Mouse (Mus musculus): ENCODE measurements around the gene S100a4.

Gene S100a4

DNA sequence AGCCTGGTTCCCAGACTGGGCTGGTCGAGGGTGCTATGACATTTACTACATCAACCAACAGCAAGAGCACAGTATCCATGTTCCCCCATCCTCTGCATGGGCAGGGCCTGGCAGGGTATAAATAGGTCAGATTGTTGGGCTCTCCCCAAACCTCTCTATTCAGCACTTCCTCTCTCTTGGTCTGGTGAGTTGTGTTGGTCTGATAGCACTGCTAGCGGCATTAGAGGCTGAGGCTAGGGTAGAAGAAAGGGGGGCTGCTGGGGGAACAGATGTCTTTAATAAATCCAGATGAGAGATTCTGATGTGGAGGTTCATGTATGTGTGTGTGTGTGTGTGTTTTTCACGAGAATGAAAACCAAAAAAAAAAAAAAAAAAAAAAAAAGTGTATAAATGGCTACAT, at the start of gene S100a4:
Gene S100a4 (plus strand): TSS at position 149 of the 400 bp plus-strand sequence.
- in situ Hi-C loops (cut with MboI): no loop called here

DNA sequence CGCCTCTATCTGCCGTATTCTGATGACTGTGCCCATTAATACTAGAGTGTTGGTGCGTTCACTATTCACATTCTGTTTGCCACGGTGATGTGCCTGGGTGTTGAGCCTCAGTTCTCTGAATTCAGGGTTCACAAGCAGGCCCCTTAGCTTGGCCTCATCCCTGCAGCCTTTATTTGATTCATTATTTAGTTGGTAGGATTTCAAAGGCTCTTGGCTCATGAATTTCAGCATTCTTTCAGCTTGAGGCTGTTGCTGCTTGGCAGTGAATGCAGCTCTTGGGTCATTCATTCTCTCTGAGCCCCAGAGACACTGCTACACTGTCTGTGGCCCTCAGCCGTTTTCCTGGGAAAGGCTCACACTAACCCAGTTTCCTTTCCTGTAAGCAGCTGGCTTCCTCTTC, 47.6 kb upstream of the S100a4 start:
- in situ Hi-C loops (cut with MboI): no loop called here

DNA sequence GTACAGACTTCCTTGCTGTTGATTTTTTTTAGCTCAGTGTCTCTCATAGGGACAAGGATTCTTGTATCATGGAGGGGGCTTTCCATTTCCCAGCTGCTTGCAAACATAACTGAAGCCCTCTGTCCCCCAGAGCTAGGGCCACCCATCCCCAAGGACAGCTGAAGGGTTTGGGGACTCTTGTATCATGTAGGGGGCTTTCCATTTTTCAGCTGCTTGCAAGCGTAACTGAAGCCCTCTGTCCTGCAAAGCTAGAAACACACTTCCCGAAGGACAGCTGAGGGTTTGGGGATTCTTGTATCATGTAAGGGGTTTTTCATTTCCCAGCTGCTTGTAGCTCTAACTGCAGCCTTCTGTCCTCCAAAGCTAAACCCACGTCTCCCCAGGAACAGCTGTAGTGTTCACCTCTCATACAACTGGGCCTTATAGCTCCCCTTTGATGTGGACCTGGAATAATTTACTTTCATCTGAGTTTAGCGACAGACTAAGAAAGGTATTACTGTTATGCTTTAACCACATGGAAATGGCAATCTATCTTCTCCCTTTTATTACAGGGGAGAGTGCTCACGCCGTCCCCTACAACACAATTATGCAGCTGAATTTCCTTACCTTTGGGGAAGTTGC, 43.5 kb upstream of the S100a4 start, which contains the start of gene S100a3:
Gene S100a3 (plus strand): TSS at position 571 of the 621 bp plus-strand sequence.
- in situ Hi-C loops (cut with MboI): no loop called here

DNA sequence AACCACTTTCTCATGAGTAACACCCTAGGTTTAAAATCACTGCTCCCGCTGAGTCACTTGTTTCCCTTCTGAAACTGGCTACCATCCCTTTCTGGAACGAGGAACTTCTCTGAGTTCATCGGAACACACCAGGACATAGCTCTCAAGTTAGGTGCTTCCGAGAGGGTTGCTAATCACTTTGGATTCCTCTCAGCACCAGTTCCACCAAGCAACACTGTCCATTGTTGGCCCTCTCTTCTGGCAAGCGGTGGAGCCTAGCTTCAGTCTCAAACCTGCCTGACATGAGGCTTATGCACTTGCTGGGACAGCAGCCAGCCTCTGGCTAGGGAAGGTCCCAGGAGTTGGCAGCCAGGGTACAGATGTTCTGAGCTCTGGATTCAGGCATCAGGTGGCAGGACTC, 28.9 kb upstream of the S100a4 start:
- in situ Hi-C loops (cut with MboI): no loop called here

DNA sequence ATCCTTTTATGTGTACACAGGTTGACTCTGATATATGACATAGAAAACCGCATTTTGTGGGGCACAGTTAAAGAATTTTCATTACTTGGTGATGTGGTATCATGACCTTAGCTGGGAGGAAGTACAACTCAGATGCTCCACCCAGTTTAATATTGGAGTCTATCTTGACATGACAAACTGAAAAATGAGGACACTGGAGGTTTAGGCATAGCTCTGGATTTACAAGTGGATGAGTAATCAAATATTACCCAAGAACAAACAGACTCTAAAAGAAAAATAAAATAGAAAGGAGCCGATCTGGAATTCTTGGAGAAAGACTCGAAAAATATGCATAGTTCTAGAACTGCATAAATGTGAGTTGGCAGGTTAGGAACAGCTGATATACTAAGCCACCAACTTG, 28.3 kb upstream of the S100a4 start:
- in situ Hi-C loops (cut with MboI): no loop called here

DNA sequence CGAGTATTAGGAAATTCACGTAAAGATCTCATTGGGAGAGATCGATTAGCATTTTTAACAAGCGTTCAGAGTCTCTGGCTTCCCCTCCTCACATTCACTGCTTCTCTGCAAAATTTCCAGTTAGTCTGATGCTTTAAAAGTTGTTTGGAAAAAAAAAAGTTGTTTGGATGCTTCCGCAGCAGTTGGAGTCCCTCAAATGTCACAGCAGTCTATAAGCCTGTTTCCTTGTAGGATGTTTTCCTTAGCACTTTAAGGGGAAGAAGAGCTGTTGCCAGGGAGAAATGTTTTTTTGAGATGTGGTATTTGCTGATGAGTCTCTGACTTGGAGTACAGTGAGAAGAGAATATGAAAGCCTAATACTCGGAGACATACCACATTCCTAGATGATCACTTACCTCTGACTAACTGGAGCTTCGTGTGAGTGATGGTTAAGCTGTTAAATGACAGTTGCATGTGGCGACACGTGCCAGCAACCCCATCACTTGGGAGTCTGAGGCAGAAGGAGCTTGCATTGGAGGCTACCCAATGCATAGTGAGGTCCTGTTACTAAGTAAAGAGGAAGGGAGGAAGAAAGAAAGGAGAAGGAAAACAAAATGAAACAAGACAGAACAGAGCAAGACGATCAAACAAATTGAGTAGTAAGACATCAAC, 27.1 kb upstream of the S100a4 start:
- in situ Hi-C loops (cut with MboI): no loop called here

DNA sequence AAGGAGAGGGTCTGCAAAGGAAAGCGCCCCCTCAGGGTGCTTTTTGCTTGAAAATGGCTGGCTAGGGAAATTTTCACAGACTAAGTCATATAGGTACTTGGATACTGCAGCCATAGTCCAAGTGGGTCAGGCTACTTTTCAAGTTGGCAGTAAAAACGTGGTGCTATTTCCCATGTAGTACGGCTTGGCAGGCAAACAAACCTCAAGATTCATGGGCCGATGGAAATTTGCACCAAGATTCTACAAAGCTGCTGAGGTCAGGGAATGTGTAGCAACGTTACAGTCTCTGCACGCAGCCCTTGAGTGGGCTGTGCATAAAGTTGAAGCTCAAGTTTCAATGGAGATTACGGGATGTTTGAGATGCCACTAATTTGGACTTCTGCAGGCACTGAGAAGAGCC, 24.1 kb upstream of the S100a4 start:
- in situ Hi-C loops (cut with MboI): no loop called here

DNA sequence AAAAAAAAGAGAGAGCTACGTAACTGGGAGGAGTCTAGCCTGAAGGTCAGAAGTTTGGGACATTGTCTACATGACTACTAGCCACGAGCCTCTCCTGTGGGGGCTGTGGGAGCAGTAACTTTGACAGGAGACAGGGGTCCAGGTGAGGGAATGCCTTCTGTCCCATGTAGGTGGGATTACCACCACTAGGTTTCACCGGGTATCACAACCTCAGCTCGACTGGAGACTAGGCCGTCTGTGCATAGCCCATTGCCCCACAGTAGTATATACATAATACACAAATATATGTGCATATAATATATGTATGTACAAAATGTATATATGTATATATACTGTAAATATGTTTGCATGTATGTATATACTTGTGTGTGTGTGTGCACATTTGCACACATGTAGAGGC, 22.4 kb upstream of the S100a4 start:
- in situ Hi-C loops (cut with MboI): loop anchor here (5.0 kb wide), 1 partner anchor 36 kb away; no protein-coding TSS in a partner anchor

DNA sequence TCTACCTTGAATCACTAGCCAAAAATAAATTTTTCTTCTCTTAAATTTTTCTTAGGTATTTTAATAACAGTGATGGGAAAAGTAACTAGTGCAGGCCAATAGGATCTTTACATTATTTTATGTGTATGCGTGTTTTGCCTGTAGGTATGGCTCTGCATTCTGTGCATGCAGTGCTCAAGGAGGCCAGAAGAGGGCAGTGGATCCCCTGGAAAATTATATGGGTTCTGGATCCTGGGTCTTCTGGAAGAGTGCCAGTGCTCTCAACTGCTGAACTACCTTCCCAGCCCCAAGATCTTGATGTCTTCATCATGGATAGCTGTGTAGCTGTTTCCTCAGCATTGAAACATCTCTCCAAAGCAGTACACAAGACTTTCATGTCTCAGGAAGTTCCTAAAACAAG, 21.4 kb upstream of the S100a4 start:
- in situ Hi-C loops (cut with MboI): loop anchor here (5.0 kb wide), 1 partner anchor 35 kb away; no protein-coding TSS in a partner anchor

DNA sequence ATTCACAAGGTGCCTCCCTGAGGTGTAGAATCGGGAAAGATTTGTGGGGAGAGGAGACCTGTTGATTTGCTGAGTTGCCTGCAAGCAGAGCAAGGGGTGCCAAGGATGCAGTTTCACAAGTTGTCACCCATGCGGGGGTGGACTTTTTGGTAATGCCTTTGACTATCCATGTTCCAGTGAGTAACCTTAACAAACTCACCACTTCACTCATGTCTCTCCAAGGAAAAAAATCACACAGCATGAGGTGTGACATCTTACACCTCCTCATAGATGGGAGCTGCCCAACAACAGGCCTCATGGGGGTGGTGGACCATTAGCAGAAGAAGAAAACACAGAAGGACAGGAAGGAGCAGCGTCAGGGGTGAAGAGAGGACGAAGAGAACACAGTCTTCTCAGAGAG, 21.0 kb upstream of the S100a4 start:
- in situ Hi-C loops (cut with MboI): loop anchor here (5.0 kb wide), 1 partner anchor 35 kb away; no protein-coding TSS in a partner anchor

DNA sequence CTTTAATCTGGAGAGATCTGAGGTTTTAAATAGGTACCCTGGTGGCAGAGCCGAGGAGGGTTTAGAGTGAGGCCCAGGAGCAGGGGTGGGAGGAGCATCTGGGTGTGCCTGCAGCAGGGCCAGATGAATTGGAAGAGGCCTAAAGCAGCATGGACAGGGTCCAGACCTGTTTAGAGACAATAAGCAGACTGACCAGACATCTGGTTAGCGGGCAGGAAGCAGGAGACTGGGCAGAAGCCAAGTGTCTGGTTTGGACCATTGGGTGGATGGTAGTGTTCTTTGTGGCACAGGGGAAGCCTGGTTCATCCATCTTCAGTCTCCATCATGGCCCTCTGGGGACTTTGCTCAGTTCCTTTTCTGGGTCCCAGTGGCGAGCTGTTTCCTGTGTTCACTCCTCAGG, 19.7 kb upstream of the S100a4 start:
- in situ Hi-C loops (cut with MboI): loop anchor here (5.0 kb wide), 1 partner anchor 33 kb away; no protein-coding TSS in a partner anchor

DNA sequence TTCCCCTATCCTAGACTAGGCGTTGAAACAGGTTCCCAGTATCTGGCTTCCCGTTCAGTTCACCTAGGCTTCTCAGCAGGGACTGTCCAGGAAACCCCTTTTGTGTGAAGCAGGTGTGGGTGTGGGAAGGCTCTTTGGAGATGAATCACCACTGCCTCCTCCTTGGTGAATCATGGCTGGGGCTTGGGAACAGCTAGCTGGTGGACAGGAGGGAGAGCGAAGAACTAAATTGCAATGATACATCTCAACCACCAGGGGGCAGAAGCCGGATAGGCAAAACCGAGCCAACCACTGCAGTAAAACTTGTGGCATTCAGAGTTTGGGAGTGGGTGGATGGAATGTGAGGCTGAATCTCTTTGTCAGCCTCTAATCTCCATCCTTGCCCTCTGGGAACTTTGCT, 18.0 kb upstream of the S100a4 start:
- in situ Hi-C loops (cut with MboI): no loop called here

DNA sequence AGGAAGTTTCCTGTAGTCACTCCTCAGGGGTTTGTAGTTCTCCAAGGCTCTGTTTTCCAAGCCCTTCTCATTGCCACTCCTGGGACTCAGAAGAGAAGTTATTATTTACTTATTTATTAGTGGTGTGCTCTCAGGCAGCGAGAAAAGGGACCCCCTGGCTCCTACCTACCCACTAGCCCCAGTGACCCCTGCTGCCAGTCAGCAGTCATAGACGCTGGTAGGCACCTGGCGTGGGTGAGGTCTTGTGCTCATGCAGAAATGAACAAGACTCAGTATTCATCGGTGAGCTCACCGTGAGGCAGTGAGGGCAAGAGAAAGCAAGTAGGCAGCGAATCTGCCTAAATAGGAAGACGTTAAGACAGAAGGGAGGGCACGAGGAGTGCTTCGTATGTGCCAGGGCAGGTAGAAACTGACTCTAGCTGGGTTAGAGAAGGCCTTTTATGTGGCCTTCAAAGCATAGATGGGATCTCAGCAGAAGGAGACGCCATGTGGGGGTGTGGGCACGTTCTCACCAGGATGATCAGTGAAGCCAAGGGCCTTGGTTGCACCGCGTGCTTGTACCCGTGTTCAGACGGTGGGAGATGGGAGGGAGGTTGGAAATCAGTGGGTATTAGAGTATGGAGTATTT, 17.4 kb upstream of the S100a4 start:
- in situ Hi-C loops (cut with MboI): no loop called here

DNA sequence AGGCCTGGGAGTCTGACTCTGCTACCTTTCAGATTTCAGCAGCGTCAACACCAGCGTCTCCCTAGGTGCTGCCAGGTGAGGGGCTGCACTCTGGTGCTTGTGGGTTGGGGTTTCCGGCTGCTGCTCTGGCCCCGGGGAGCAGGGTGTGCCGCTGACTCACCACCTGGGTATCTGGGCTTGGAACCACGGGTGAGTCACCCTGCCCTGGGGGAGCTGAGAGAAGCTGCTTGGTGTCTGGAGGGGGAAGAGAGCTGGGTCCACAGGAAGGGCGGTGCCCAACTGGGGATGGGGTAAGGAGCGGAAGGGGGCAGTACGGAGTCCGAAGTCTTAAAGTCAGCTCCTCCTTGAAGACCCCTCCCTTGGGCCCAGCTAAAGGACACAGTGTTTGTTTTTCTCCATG, 16.7 kb upstream of the S100a4 start:
- in situ Hi-C loops (cut with MboI): no loop called here

DNA sequence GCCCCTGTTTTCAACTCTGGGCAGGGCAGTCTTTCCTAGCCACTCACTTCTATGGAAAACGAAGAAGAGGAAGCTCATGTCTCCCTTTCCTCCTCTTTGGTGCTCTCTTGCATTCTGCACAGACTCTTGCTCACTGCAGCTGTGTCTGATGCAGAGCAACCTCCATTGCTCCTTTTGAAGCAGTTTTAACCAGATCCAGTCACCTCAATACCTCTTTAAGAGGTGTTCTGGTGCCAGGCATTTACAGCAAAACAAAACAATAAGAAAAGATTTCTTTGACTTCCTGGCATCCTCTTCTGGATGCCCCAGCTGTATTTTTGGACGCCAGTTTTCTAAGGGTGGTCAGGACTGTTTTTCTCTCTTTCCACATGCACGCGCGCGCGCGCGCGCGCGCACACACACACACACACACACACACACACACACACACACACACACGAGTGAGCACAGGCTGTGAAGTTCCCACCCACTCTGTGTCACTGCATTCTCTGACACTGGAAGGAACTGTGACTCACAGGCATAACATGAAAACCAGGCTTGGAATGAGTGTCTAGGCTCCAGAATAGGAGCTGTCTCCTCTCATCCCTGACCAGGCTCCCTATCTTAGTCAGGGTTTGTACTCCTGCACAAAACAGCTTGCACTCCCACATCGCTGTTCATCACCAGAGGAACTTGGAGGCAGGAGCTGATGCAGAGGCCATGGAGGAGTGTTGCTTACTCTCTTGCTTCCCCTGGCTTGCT, 16.0 kb upstream of the S100a4 start:
- in situ Hi-C loops (cut with MboI): no loop called here

DNA sequence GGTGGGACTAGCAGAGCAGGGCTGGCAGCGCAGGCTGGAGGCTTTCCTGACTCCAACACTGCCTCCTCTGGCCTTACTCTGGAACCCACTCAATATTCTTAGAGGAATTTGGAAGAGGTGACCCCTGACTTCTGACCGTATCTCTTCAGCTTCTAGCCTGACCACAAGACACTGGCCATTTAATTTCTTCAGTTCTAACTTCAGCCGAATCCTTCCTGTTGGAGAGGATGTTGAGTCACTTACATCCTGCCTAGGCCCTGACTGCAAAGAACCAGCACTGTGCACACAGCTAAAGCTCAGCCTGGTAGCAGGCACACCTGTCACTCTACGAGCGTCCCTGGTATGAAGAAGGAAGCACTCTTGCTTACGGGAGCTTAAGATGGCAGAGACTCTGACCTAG, 14.2 kb upstream of the S100a4 start:
- in situ Hi-C loops (cut with MboI): no loop called here

DNA sequence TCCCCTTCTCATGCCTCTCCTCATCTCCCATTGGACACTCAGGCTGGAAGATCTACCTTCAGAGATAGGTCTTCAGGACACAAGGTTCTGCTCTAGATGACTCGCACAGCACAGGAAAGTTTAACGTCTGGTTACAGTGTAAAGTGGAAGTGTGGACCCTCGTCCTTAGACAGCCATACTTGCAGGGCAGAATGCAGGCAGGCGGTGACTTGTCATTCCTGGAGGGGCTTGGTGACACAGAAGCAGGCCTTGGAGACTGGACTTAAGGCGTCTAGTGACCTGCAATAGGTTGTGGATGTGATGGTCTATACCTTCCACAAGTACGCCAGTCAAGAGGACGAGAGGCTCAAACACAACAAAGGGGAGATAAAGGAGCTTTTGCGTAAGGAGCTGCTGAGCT, 13.6 kb upstream of the S100a4 start, which contains the start of gene S100a2:
Gene S100a2 (plus strand): TSS at position 301 of the 400 bp plus-strand sequence.
- in situ Hi-C loops (cut with MboI): no loop called here

DNA sequence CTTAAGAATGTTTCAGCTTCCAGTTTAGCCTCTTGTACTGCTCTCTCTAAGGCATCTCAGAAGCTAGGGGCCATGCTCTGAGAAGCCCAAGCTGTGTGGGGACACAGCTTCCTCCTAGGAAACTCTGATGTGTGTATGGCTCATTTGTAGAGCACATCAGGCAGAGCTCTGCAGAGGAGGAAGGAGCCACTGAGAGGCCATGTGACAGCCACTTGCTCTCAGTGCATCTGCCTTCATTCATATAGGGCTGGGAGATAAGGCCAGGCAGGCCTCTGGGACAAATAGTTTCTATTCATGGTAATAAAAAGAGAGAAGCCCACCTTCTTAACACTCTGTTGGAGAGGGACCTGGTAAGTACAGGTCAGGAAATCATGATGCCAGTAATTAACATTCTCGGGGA, 9.1 kb upstream of the S100a4 start:
- in situ Hi-C loops (cut with MboI): no loop called here

DNA sequence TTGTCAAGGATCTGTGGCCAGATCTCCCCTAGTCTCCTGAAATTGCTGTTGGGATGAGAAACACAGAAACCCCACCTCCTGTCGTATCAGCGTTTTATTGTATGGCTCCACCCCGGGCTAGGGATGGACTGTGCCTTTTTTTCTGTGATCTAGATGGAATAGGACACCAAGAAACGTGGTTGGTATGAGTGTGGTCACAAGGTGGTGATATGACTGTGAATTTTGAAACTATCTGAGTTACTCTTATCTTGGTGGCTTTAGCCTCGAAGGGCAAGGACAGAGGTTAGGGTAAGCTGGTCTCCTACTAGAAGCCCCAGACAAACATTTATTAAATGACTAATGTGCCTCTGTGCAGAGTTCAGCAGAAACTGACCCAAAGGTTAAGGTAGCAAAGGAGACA, 8.0 kb upstream of the S100a4 start:
- in situ Hi-C loops (cut with MboI): no loop called here

DNA sequence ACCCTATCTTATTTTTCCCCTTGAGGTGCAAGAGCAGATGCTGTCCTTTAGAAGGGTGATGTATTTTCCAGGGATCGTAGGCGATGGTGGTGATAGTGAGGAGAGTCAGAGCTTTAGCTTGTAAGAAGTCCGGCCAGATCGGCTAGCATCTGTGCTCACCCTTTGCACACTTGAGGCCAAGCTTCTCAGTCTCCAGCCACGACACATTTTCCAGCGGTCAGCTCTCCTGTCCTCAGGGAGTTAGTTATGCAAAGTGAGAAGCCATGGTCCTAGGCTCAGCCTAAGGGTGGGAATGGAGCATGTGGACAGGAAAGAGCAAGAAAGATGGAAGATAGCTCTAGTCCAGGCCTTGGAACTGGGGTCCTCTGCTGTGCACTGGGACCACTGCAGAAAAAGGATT, 6.8 kb upstream of the S100a4 start:
- in situ Hi-C loops (cut with MboI): no loop called here

DNA sequence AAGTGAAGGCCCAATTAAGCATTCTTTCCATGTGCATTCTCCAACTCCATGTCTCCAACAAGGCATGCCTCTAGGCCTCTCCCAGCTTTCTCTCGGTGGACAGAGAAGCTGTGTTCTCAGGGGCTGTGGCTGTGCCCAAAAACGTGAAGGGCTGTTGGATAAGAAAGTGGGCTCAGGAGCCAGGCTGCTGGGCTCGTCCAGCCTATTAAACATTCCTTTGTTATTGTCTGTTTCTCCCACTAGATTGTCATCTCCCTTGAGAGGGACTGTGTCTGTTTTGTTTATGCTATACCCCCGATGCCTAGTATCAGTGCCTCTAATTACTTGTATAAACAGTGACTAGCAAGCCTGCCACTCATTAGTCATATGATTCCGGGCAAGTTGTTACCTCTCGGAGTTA, 5.8 kb upstream of the S100a4 start:
- in situ Hi-C loops (cut with MboI): no loop called here

DNA sequence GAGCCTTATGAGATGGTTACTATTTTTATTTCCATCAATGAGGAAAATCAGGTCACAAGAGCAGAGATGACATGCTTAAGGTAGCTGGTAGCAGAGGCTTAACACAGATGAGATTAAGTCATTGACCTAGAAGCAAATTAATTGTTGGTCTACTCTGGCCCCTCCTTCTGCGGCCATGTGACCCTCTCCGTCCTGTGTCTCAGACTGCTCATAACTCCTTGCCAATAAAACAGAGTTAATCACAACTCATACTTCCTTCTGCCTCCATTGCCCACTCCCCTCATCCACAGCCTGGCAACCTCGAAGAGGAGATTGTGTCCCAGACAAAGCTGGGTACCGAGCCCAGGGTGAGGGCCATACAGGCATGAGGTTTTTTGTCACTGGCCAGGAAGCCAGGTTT, 5.4 kb upstream of the S100a4 start:
- in situ Hi-C loops (cut with MboI): no loop called here
